Mouse (Mus musculus) embryonic facial prominence, embryonic 15.5 days (tissue): ENCODE measurements around the gene B4galnt2. TPM values are rescaled to one million over a fixed set of nuclear protein-coding genes. Genes with fewer than 3 reads are reported as not detected.
A peak's percentile ranks its signal among the peaks of the same experiment; 100 is the strongest.
"Not testable (repeated sequence)": the region's sequence is repeated elsewhere in the genome, so short reads cannot be mapped to it uniquely, and the experiment has no call there.

Source experiments
- ATAC-seq: fragments of 200-750 bp; cut with Nextera tagmentation; 2 replicates; pipeline ENCODE4 v1.8.0; 2017; ENCODE audit warnings: low read depth, moderate TSS enrichment; ENCODE audit not compliant: insufficient number of reproducible peaks, low FRiP score, low TSS enrichment
- H3K27ac ChIP-seq: fragments of 300-500 bp; sonication (generic); replicated peaks from 2 replicates; pipeline ENCODE4 v1.5.1; 2015; ENCODE audit warnings: mild to moderate bottlenecking, inconsistent platforms
- H3K27me3 ChIP-seq: fragments of 300-500 bp; sonication (generic); 2 replicates; pipeline ENCODE4 v1.6.1; 2015; ENCODE audit warnings: inconsistent platforms
- H3K36me3 ChIP-seq: fragments of 300-500 bp; sonication (generic); 2 replicates; pipeline ENCODE4 v1.6.1; 2015; ENCODE audit warnings: mild to moderate bottlenecking, inconsistent platforms
- H3K4me1 ChIP-seq: fragments of 300-500 bp; sonication (generic); 2 replicates; pipeline ENCODE4 v1.6.1; 2015; ENCODE audit warnings: inconsistent platforms
- H3K4me2 ChIP-seq: fragments of 300-500 bp; sonication (generic); replicated peaks from 2 replicates; pipeline ENCODE4 v1.6.1; 2015; ENCODE audit warnings: mild to moderate bottlenecking, inconsistent platforms
- H3K4me3 ChIP-seq: fragments of 300-500 bp; sonication (generic); replicated peaks from 2 replicates; pipeline ENCODE4 v1.5.1; 2015; ENCODE audit warnings: mild to moderate bottlenecking, inconsistent platforms
- H3K9ac ChIP-seq: fragments of 300-500 bp; sonication (generic); 2 replicates; pipeline ENCODE4 v1.6.1; 2015; ENCODE audit warnings: inconsistent platforms
- H3K9me3 ChIP-seq: fragments of 300-500 bp; sonication (generic); replicated peaks from 2 replicates; pipeline ENCODE4 v1.6.1; 2016; ENCODE audit warnings: inconsistent platforms
- WGBS: fragments of 180-500 bp; shearing (Covaris S2); methylation state at CpG from one replicate; pipeline ENCODE4 v1.1.7; 2015; 5-methylcytosine and 5-hydroxymethylcytosine counted together
- polyA plus RNA-seq: library from polyadenylated mRNA; unstranded; fragments of >200 nt; fragmentation: Nextera tagmentation; extraction: Ambion mirVana; gene quantifications from 2 replicates; pipeline ENCODE4 v1.2.1, GENCODE M21; 2015

B4galnt2 gene
- polyA plus RNA-seq, 1 experiment from 2014 or later, result 0.09 TPM

DNA sequence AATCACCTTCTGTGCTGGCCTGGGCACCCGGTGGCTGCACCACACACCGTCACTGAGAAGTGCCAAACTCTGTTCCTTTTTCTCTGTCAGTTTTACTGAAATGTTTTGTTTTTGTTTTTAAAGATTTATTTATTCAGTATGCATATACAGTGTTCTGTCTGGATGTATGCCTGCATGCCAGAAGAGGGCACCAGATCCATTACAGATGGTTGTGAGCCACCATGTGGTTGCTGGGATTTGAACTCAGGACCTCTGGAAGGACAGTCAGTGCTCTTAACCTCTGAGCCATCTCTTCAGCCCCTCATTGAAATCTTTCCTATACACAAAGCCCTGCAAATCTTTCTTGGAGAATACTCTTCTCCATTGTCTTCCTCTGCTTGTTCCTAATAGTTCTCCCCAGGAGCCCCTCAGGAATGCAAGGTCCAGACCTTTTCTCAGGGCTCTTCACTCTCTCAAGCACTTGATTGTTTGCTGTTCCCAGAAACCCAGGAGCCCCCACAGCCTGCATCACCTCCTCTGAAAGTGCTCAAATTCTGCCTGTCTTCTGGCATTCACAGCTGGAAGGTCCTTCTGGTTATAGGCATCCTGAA lies 24.1 kb downstream of the B4galnt2 start:
- 65% methylated on average over 2 of the region's 2 CpGs for WGBS
- Histone ChIP-seq H3K9ac (no peak overlapping the region), H3K27me3 (no peaks in the 10 kb centered on the region), H3K4me2 (no peak overlapping the region), H3K4me3 (no peak overlapping the region), H3K4me1 (no peaks in the 10 kb centered on the region), H3K36me3 (no peaks in the 10 kb centered on the region), H3K27ac (no peak overlapping the region), H3K9me3 (no peaks in the 10 kb centered on the region)
- ATAC-seq, result no peak

GRCm38 (mm10) chr11:95879861-95880260 lies 34.8 kb downstream of the B4galnt2 start:
- not testable (repeated sequence) for H3K4me2 ChIP-seq, H3K9ac ChIP-seq, H3K27ac ChIP-seq, H3K4me1 ChIP-seq, ATAC-seq, H3K9me3 ChIP-seq, H3K27me3 ChIP-seq, H3K4me3 ChIP-seq, H3K36me3 ChIP-seq
- WGBS, result 79% methylated on average over 2 of the region's 2 CpGs

GRCm38 (mm10) chr11:95876296-95876695 lies 38.4 kb downstream of the B4galnt2 start:
- 20% methylated on average over 7 of the region's 7 CpGs for WGBS
- H3K27me3 ChIP-seq, result 0 out of 2 replicates have a peak, but pooled peaks cover under 1% of the 10 kb centered on the region
- ATAC-seq, result no peak
- no peaks in the 10 kb centered on the region for H3K9me3 ChIP-seq
- H3K9ac ChIP-seq, result no peak overlapping the region
- no peaks in the 10 kb centered on the region for H3K36me3 ChIP-seq
- H3K4me1 ChIP-seq, result no peaks in the 10 kb centered on the region
- no peak overlapping the region for H3K4me3 ChIP-seq
- no peak overlapping the region for H3K27ac ChIP-seq
- no peak overlapping the region for H3K4me2 ChIP-seq

- H3K27me3 ChIP-seq, result no peaks in the 10 kb centered on the region
- ATAC-seq, result no peak
- H3K9ac ChIP-seq, result no peak overlapping the region
- no peak overlapping the region for H3K27ac ChIP-seq
- H3K36me3 ChIP-seq, result no peaks in the 10 kb centered on the region
- H3K4me3 ChIP-seq, result no peak overlapping the region
- WGBS, result 21% methylated on average over 9 of the region's 9 CpGs
- no peaks in the 10 kb centered on the region for H3K9me3 ChIP-seq
- no peaks in the 10 kb centered on the region for H3K4me1 ChIP-seq
- no peak overlapping the region for H3K4me2 ChIP-seq
Measured at GRCm38 (mm10) chr11:95875804-95876203, 38.9 kb downstream of the B4galnt2 start.

GRCm38 (mm10) chr11:95869918-95870470 lies 44.7 kb downstream of the B4galnt2 start:
- Histone ChIP-seq H3K4me1 (no peaks in the 10 kb centered on the region), H3K4me3 (no peak overlapping the region), H3K9me3 (no peaks in the 10 kb centered on the region), H3K9ac (no peak overlapping the region), H3K36me3 (no peaks in the 10 kb centered on the region), H3K4me2 (no peak overlapping the region), H3K27ac (no peak overlapping the region), H3K27me3 (no peaks in the 10 kb centered on the region)
- no peak for ATAC-seq
- 57% methylated on average over 6 of the region's 6 CpGs for WGBS

DNA sequence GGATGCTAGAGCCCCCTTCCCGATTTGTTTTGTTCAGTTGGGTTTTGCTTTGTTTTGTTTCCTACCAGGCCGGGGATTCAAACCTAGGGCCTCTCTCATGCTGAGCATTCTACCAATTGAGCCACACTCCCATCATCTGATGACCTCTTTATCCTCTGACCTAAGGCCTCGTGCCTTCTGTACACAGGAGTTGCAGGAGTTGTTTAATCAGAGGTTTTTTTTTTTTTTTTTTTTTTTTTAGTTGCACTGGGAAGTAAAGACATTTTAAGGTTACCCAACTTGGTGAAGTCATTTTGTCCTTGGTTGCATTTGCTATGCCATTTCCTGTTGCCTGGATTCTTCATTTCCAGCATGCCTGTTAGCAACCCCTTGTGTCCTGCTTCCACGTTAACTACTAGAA lies 45.2 kb downstream of the B4galnt2 start:
- ATAC-seq, result no peak
- H3K27me3 ChIP-seq, result no peaks in the 10 kb centered on the region
- 73% methylated on average over 4 of the region's 4 CpGs for WGBS
- no peaks in the 10 kb centered on the region for H3K9me3 ChIP-seq
- H3K4me1 ChIP-seq, result no peaks in the 10 kb centered on the region
- H3K4me3 ChIP-seq, result no peak overlapping the region
- no peak overlapping the region for H3K9ac ChIP-seq
- no peak overlapping the region for H3K4me2 ChIP-seq
- no peak overlapping the region for H3K27ac ChIP-seq
- H3K36me3 ChIP-seq, result no peaks in the 10 kb centered on the region

DNA sequence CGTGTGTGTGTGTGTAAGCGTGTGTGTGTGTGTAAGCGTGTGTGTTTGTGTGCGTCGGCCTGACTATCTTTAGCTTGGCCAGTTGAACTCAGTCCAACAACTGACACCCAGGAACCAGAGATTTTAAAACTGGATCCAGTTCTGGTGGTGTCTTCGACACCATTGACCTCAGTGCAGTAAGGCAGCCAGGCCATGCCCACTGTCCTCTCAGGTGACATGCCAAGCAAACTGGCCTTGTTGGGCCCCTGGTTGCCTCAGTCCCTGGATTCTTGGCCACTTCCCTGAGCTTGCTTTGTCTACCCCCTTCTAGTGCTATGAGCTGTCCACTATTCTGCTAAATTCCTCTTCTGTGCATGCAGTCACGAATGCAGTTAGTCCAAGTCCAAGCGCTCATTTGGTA lies 53.3 kb downstream of the B4galnt2 start:
- 94% methylated on average over 8 of the region's 8 CpGs for WGBS
- Histone ChIP-seq H3K9me3 (no peaks in the 10 kb centered on the region), H3K27me3 (no peaks in the 10 kb centered on the region), H3K27ac (no peak overlapping the region), H3K4me3 (no peak overlapping the region), H3K4me2 (no peak overlapping the region), H3K9ac (no peak overlapping the region), H3K4me1 (peaks cover 8% of the 10 kb centered on the region), H3K36me3 (no peaks in the 10 kb centered on the region)
- no peak for ATAC-seq

GRCm38 (mm10) chr11:95860071-95860490 lies 54.6 kb downstream of the B4galnt2 start:
- no peak for ATAC-seq
- Histone ChIP-seq H3K4me3 (peak overlapping the region; percentile 63), H3K4me1 (peaks cover 8% of the 10 kb centered on the region), H3K9ac (0 out of 2 replicates have a peak overlapping the region, but pooled peaks have one; percentile 31), H3K27ac (peak overlapping the region; percentile 97; the same call in 1 of the 2 replicates), H3K9me3 (no peaks in the 10 kb centered on the region), H3K27me3 (no peaks in the 10 kb centered on the region), H3K36me3 (no peaks in the 10 kb centered on the region), H3K4me2 (peak overlapping the region; percentile 84)
- 34% methylated on average over 3 of the region's 3 CpGs for WGBS

DNA sequence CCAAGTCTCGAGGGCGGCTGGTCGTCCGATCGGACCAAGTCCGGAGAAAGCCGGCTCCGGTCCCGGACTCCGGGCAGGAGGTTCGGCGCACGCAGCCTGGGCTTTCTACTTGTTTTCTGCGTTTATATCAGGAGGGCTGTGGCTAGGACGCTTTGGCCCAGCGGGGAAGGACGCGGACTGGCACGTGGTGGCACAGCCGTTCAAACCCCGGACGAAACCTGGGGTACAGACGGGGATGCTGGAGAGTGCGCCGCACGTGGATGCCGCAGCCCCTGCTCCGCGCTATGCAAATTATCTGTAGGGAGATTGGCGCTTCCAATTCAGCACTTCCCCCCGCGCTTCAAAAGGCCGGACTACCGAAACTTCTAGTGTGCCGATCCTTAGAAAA lies 55.2 kb downstream of the B4galnt2 start:
- Histone ChIP-seq H3K4me2 (peak overlapping the region; percentile 84), H3K36me3 (no peaks in the 10 kb centered on the region), H3K9me3 (no peaks in the 10 kb centered on the region), H3K27ac (peak overlapping the region; percentile 97), H3K27me3 (no peaks in the 10 kb centered on the region), H3K4me3 (peak overlapping the region; percentile 63), H3K9ac (peak overlapping the region; percentile 31), H3K4me1 (peaks cover 8% of the 10 kb centered on the region)
- 0 out of 2 replicates have a peak, but pooled peaks have one; percentile 36 for ATAC-seq
- WGBS, result under 1% methylated on average over 35 of the region's 35 CpGs

- ATAC-seq, result peak; percentile 98
- Histone ChIP-seq H3K9ac (peak overlapping the region; percentile 66), H3K27ac (peak overlapping the region; percentile 97), H3K36me3 (no peaks in the 10 kb centered on the region), H3K4me1 (peaks cover 8% of the 10 kb centered on the region), H3K4me3 (peak overlapping the region; percentile 63), H3K9me3 (no peaks in the 10 kb centered on the region), H3K4me2 (peak overlapping the region; percentile 84), H3K27me3 (no peaks in the 10 kb centered on the region)
- WGBS, result under 1% methylated on average over 58 of the region's 58 CpGs
Measured at GRCm38 (mm10) chr11:95858528-95859467, 55.9 kb downstream of the B4galnt2 start.
